Mouse (Mus musculus): ENCODE measurements at regions not wholly inside any gene's neighbourhood (a gene's known extent, or its start where the extent isn't known, plus 50 kb on each side); places are given as distances from the start of the nearest gene placed in this dataset.

- TF ChIP-seq CTCF (IDR thresholded peaks at IDR 0.05; ENCODE audit: borderline replicate concordance, extremely low read depth, insufficient read depth, insufficient read length) (no peak), POLR2A (IDR thresholded peaks at IDR 0.05; ENCODE audit: borderline replicate concordance, extremely low read depth, insufficient read depth, insufficient read length, poor library complexity, severe bottlenecking) (no peak)
Observed at GRCm38 (mm10) chr3:9355875-9356274, 254.0 kb downstream of the Zfp704 start.
